Mouse (Mus musculus) liver, adult 2 months (tissue): Measurements from ENCODE around the gene Ppp2r5a.

Experiments used
- CTCF ChIP-seq: fragments of 200-500 bp; IDR thresholded peaks from 2 replicates; pipeline ENCODE4 v1.5.1; 2011; ENCODE audit warnings: low read depth, low read length, control low read depth
- POLR2A ChIP-seq: fragments of 200-500 bp; IDR thresholded peaks from 2 replicates; pipeline ENCODE4 v1.6.1; 2011; ENCODE audit warnings: low read length, control low read depth; ENCODE audit not compliant: insufficient read depth; ENCODE audit errors: extremely low read depth

DNA sequence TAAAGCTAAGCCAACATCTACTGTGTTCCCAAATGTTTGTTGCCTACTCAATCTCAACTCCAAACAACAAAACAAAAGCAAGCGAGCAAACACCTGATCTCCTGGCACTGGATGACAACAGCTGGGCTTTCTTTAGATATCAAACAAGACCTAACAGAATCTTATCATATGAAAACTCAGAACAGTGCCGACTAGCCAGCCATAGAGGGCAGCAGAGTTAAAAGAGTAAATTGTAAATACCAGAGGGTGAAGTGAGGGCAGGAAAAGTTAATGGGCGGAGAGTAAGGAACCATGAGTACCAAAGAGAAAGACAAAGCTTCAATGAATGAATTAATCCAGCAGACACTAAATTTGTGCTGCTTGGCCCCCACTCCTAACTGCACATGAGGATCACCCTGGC, 11.8 kb downstream of the Ppp2r5a start:
- TF ChIP-seq CTCF, result no peak
- no peak for TF ChIP-seq POLR2A
